Mouse (Mus musculus) midbrain, embryonic 14.5 days (tissue): ENCODE results near the gene Plcd1. TPM values are rescaled to one million over a fixed set of nuclear protein-coding genes. Genes with fewer than 3 reads are reported as not detected.

Experiments
- ATAC-seq: fragments of 200-750 bp; cut with Nextera tagmentation; 2 replicates; pipeline ENCODE4 v1.8.0; 2017; ENCODE audit warnings: moderate number of reproducible peaks, moderate library complexity; ENCODE audit not compliant: low FRiP score, low TSS enrichment
- DNase-seq: peaks from one replicate; pipeline ENCODE4 v3.0.0-alpha.2; 2015
- H3K27ac ChIP-seq: fragments of 300-500 bp; sonication (generic); replicated peaks from 2 replicates; pipeline ENCODE4 v1.5.1; 2014; ENCODE audit warnings: mild to moderate bottlenecking, low read depth, low read length, moderate library complexity
- H3K27me3 ChIP-seq: fragments of 300-500 bp; sonication (generic); 2 replicates; pipeline ENCODE4 v1.6.1; 2014; ENCODE audit warnings: low read length, control low read depth, mixed read lengths; ENCODE audit not compliant: control insufficient read depth, insufficient read depth
- H3K36me3 ChIP-seq: fragments of 300-500 bp; sonication (generic); 2 replicates; pipeline ENCODE4 v1.6.1; 2014; ENCODE audit warnings: low read length, control low read depth; ENCODE audit not compliant: control insufficient read depth, insufficient read depth
- H3K4me1 ChIP-seq: fragments of 300-500 bp; sonication (generic); 2 replicates; pipeline ENCODE4 v1.6.1; 2014; ENCODE audit warnings: mild to moderate bottlenecking, antibody characterized with exemption, low read length, control low read depth; ENCODE audit not compliant: control insufficient read depth, insufficient read depth
- H3K4me2 ChIP-seq: fragments of 300-500 bp; sonication (generic); 2 replicates; pipeline ENCODE4 v1.6.1; 2014; ENCODE audit warnings: mild to moderate bottlenecking, low read length, moderate library complexity
- H3K4me3 ChIP-seq: fragments of 300-500 bp; sonication (generic); replicated peaks from 2 replicates; pipeline ENCODE4 v1.5.1; 2014; ENCODE audit warnings: low read depth, low read length
- H3K9ac ChIP-seq: fragments of 300-500 bp; sonication (generic); replicated peaks from 2 replicates; pipeline ENCODE4 v1.6.1; 2014; ENCODE audit warnings: mild to moderate bottlenecking, low read length, moderate library complexity
- H3K9me3 ChIP-seq: fragments of 300-500 bp; sonication (generic); 2 replicates; pipeline ENCODE4 v1.6.1; 2016; ENCODE audit warnings: low read length, control low read depth, mixed read lengths; ENCODE audit not compliant: control insufficient read depth
- WGBS: fragments of 180-500 bp; shearing (Covaris S2); extraction: QIAGEN DNeasy Blood & Tissue Kit; methylation state at CpG from one replicate; pipeline ENCODE4 v1.1.7; 2014; 5-methylcytosine and 5-hydroxymethylcytosine counted together
- polyA plus RNA-seq: library from polyadenylated mRNA; unstranded; fragments of >200 nt; fragmentation: Nextera tagmentation; extraction: Ambion mirVana; gene quantifications from 2 replicates; pipeline ENCODE4 v1.2.1, GENCODE M21; 2014

Gene Plcd1
- polyA plus RNA-seq, 1 experiment from 2014 or later = 17.0 TPM

DNA sequence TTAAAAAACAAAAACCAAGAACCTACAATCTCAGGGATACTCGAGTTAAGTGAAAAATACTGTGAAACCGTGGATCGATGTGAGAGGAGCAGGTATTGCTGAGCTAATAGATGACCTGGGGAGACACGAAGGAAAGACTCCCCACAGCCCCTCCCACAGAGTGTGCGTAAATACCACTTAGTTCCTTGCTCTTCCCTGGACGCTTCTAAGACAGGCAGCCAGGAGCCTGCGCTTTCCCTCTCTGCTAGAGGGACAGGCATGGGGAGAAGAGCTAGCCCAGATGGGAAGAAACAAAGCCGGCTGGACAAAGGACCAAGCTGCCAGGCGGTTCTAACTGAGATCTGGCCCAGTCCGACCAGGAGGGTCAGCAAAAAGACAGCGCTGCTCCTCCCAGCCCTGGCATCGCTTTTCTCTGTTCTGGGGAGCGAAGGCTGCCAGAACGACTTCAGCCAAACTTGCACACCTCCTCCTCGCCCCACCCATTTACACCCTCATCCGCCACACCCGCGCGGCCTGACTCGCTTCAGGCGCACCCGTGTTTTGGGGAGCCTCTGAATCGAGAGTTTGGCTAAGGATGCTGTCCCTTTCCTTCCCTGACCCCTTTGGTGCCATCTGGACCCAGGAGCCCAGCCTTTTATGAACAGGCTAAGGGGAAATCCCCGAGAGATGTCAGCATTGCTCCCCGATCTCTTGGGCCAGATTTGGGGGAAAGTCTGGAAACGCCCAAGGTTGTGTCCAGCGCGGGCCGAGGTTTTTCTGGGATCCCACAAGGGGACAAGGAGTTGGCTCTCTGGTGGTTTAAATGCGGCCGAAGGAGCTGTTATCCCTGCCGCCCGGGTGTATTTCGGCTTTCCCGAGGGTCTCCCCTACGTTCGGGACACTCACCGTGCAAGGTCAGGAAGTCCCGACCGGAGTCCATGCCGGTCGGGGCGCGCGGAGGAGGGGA is 556 bp downstream of the Plcd1 start:
- ATAC-seq (no peak), DNase-seq (peak; percentile 52)
- 0 out of 2 replicates have a peak, but pooled peaks cover 3% of the 10 kb centered on the region for H3K27me3 ChIP-seq
- H3K4me1 ChIP-seq = peaks cover 21% of the 10 kb centered on the region
- H3K4me2 ChIP-seq = peak overlapping the region; percentile 73
- H3K4me3 ChIP-seq = peak overlapping the region; percentile 45
- WGBS = 3% methylated on average over 45 of the region's 45 CpGs
- no peaks in the 10 kb centered on the region for H3K9me3 ChIP-seq
- no peak overlapping the region for H3K27ac ChIP-seq
- peak overlapping the region; percentile 58 for H3K9ac ChIP-seq
- H3K36me3 ChIP-seq = no peaks in the 10 kb centered on the region

DNA sequence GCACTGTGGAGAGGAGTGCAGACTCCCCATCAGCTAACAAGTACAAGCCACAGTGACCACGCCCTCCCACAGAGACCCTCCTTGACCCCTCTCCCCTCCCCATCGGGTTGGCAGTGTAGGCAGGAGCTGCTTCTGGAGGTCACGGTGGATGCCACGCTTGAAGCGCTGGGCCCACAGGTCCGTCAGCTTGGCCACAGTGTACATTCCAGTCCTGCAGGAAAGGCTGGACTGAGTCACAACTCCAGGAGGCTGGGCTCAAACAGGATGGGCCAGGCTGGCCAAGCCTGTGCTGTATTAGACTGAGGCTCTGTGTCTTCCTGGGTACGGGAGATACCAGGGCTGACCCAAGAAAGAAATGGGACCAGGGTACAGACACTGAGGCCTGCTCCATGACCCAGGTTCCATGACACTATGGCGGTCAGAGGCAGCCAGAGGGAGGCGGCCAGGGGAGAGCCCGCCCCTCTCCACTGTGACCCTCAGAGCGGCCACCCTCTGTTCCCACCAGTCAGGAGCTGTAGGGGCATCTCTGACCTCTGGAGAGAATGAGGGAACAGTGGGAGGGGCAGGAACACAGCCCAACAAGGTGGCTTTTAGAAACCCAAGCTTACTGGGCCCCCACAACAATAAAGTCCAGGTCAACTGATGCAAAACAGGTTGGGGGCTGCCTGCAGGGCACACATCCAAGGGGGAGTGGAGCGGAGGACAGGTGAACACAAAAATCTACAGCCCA is 1.6 kb downstream of the Plcd1 start:
- H3K4me2 ChIP-seq = peak overlapping the region; percentile 73

DNA sequence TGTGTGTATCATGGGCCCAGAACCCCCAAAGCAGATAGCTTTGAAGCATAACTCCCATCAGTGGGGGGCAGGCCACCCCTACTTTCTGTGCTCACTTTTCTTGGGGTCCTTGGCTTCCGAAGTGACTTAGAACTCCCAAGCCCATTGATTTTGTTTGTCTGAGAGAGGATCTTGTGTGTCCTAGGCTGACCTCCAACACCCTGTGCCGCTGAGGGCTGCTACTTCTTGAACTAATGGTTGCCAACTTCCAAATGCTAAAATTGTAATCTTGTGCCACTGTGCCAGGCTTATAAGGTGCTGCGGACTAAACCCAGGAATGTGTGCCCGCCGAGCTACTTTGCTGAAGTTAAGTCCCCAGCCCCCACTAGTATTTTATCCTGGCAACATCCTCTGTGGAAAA is 2.8 kb downstream of the Plcd1 start:
- ATAC-seq (no peak), DNase-seq (no peak)
- 0 out of 2 replicates have a peak, but pooled peaks cover 3% of the 10 kb centered on the region for H3K27me3 ChIP-seq
- H3K27ac ChIP-seq = no peak overlapping the region
- no peaks in the 10 kb centered on the region for H3K36me3 ChIP-seq
- H3K9ac ChIP-seq = no peak overlapping the region
- H3K4me3 ChIP-seq = no peak overlapping the region
- WGBS = 91% methylated on average over 5 of the region's 5 CpGs
- H3K9me3 ChIP-seq = no peaks in the 10 kb centered on the region
- H3K4me1 ChIP-seq = peaks cover 21% of the 10 kb centered on the region
- no peak overlapping the region for H3K4me2 ChIP-seq

More for the DNA sequence above, 1.6 kb downstream of the Plcd1 start:
- ATAC-seq (no peak), DNase-seq (no peak)
- 62% methylated on average over 12 of the region's 12 CpGs for WGBS
- Histone ChIP-seq H3K27me3 (0 out of 2 replicates have a peak, but pooled peaks cover 3% of the 10 kb centered on the region), H3K27ac (no peak overlapping the region), H3K36me3 (no peaks in the 10 kb centered on the region), H3K9ac (no peak overlapping the region; the same call in 1 of the 2 replicates), H3K9me3 (no peaks in the 10 kb centered on the region), H3K4me1 (peaks cover 21% of the 10 kb centered on the region), H3K4me3 (peak overlapping the region; percentile 45)

DNA sequence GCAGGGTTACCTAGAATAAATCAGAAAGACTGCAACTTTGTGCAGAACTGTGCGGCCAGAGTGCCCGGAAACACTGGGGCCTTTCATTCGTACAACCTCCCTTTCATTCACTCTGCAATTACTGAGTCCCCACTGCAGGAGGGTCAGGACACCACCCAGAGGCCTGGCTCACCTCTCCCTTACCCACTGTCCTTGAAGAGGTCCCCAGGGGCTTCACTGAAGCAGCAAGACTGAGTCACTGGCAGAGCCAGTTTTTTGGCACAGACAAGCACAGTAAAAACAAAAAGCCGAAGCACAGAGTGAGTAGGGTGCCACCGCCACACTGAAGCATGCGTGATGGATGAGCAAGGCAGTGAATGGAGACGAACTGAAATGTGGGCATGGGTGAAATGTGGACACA is 3.9 kb downstream of the Plcd1 start:
- H3K4me2 ChIP-seq = no peak overlapping the region
- no peaks in the 10 kb centered on the region for H3K9me3 ChIP-seq
- H3K36me3 ChIP-seq = no peaks in the 10 kb centered on the region
- no peak for ATAC-seq
- H3K27ac ChIP-seq = no peak overlapping the region
- H3K4me3 ChIP-seq = no peak overlapping the region
- H3K4me1 ChIP-seq = peaks cover 21% of the 10 kb centered on the region
- no peak overlapping the region for H3K9ac ChIP-seq
- H3K27me3 ChIP-seq = 0 out of 2 replicates have a peak, but pooled peaks cover under 1% of the 10 kb centered on the region
- no peak for DNase-seq
- WGBS = 74% methylated on average over 7 of the region's 7 CpGs

DNA sequence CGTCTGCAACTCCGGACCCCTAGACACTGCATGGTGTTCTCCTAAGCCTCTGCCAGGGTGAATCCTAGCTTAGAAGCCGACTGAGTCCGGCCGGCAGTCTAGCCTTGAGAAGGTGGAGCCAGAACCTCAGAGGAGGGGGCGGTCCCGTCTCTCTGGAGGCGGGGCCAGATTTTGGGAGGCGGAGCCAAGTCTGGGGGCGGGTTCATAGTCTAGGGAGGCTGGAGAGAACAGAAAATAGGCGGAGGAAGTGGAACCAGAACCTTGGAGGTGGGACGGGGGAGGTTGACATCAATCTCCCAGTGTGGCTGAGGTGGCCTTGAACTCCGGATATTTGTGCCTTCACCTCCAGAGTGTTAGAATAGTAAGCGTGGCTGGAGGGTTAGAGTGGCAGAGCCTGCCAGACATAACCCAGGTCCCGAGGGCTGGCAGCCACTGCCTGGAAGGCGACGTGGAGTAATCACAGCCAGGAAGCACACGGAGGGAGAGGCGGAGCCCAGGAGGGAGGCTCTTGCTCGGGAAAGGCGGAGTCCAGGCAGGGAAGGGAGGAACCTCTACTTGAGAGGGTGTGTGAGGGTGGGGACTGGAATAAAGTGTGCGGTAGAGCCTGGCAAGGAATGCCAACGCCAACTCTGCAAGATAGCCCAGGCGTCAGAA is 5.0 kb downstream of the Plcd1 start:
- H3K27me3 ChIP-seq = no peaks in the 10 kb centered on the region

DNA sequence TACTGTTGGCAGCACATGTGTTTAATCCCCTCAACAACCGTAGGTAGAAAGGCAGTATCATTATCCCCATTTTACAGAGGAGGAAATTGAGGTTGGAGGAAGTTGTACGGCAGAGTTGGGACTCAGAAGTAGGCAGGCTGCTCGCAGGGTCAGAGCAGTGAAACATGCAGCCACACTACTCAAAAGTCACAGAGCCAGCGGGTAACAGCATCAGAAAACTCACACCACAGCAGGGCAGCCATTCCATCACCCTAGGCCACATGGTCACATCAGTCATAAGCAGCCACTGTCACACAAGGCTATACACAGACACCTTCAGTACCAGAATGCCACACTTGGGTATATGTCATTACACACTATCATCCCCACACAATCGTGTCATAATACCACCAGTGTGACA is 6.0 kb downstream of the Plcd1 start:
- peaks cover 20% of the 10 kb centered on the region for H3K4me1 ChIP-seq
- WGBS = 88% methylated on average over 5 of the region's 5 CpGs
- no peaks in the 10 kb centered on the region for H3K9me3 ChIP-seq

More for the DNA sequence above, 5.0 kb downstream of the Plcd1 start:
- Histone ChIP-seq H3K4me1 (peaks cover 21% of the 10 kb centered on the region), H3K27ac (0 out of 2 replicates have a peak overlapping the region, but pooled peaks have one; percentile 13), H3K36me3 (no peaks in the 10 kb centered on the region), H3K9ac (no peak overlapping the region), H3K4me2 (peak overlapping the region; percentile 49), H3K4me3 (peak overlapping the region; percentile 11), H3K9me3 (no peaks in the 10 kb centered on the region)
- peak; percentile 66 for DNase-seq
- WGBS = 1% methylated on average over 24 of the region's 24 CpGs
- peak; percentile 41; the same call in 1 of the 2 replicates for ATAC-seq

DNA sequence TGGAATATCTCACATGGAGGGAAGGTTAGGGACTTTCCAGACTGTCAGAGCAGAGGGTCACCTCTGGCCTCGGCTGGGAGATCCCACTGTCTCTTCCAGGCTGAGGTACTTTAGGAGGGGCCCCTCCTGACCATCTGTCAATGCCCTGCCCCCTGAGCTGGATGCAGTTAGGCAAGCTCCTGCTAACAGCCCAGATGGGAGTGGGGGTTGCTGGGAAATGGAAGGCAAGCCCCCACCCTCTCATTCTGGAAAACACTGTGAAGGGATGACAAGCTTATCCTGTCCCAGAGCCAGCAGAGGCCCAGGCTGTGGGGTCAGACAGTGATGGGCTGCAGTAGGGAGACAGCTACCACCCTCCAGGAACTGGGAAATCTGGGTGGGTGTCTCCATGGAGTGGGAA is 6.9 kb downstream of the Plcd1 start:
- H3K9me3 ChIP-seq = no peaks in the 10 kb centered on the region
- H3K4me1 ChIP-seq = peaks cover 19% of the 10 kb centered on the region
- DNase-seq (no peak), ATAC-seq (no peak)
- no peaks in the 10 kb centered on the region for H3K36me3 ChIP-seq
- no peak overlapping the region for H3K4me2 ChIP-seq
- H3K9ac ChIP-seq = no peak overlapping the region
- H3K27me3 ChIP-seq = no peaks in the 10 kb centered on the region
- H3K27ac ChIP-seq = no peak overlapping the region
- 36% methylated on average over 1 of the region's 1 CpGs for WGBS
- no peak overlapping the region for H3K4me3 ChIP-seq

More for the DNA sequence above, 6.0 kb downstream of the Plcd1 start:
- Histone ChIP-seq H3K4me2 (no peak overlapping the region), H3K4me3 (no peak overlapping the region), H3K36me3 (no peaks in the 10 kb centered on the region), H3K27me3 (no peaks in the 10 kb centered on the region), H3K9ac (no peak overlapping the region), H3K27ac (no peak overlapping the region)
- no peak for ATAC-seq
- DNase-seq = no peak

DNA sequence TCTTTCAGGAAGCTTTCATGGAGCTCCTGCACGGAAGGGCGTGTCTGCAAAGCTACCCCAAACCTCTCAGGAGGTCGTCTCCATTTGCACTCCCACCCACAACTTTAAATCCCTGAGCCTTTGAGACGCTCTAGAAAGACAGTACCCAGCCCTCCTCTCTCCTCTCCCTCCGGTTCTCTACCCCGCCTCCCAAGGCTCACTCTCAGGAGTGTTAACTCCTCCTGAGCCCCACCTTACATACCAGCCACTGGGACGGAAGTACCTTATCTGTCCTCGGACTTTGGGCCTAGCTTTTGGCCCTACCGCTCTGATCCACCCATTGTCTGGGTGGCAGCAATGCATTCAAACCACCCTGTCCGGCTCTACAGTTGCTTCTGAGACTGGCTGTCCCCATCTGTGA is 9.3 kb downstream of the Plcd1 start:
- H3K4me1 ChIP-seq = peaks cover 23% of the 10 kb centered on the region
- WGBS = 82% methylated on average over 10 of the region's 10 CpGs

More for the DNA sequence above, 9.3 kb downstream of the Plcd1 start:
- H3K27ac ChIP-seq = no peak overlapping the region
- no peak overlapping the region for H3K9ac ChIP-seq
- no peak overlapping the region for H3K4me3 ChIP-seq
- H3K4me2 ChIP-seq = no peak overlapping the region
- no peak for DNase-seq
- no peak for ATAC-seq
- no peaks in the 10 kb centered on the region for H3K9me3 ChIP-seq
- no peaks in the 10 kb centered on the region for H3K27me3 ChIP-seq
- no peaks in the 10 kb centered on the region for H3K36me3 ChIP-seq
